Mouse (Mus musculus): ENCODE results near the gene Ttc38. TPM values are rescaled to one million over a fixed set of nuclear protein-coding genes. Genes with fewer than 3 reads are reported as not detected.

Gene Ttc38
- polyA plus RNA-seq, 1 experiment from 2014 or later, result 2.8 TPM

DNA sequence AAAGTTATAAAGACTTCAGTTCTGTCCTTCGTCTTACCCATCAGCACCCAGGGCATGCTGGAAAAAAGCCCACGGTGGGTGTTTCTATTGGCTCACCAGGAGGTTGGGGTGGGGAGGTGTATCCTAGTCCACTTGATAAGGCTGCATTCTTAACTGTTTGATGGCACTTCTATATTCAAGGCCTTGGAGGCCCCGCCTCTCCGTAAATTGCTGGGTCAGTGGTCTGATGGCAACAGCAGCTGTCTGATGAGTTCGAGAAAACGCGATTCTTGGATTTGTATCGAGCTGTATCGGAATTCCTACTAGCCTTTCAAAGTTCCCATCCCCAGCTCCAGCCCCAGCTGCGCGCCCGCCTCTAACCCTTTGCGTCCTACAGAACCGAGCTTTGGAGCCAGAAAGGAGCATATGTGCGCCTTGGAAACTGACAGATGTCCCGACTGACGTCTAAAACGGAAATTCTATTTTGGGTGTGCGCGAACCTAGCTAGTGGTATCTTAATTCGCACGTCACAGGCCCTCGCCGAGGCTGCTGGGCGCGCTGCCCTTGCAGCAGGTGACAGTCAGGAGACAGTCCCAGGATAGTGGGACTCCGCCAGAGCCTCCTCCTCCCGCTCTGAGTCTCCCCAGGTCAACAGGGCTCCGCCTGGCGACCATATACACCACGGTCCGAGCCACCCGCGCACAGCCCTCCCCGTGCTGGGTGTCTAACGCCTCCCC lies 21.1 kb upstream of the Ttc38 start:
- Histone ChIP-seq H3K36me3 (ENCODE audit: control insufficient read depth, insufficient read depth, low read length) (no peaks in the 10 kb centered on the region), H3K27ac (ENCODE audit: low read depth, low read length) (no peak overlapping the region; the same call in 1 of the 2 replicates), H3K27me3 (ENCODE audit: control insufficient read depth, insufficient read depth, low read length) (no peaks in the 10 kb centered on the region), H3K9me3 (ENCODE audit: control insufficient read depth, low read length) (no peaks in the 10 kb centered on the region), H3K9ac (ENCODE audit: low read length) (peak overlapping the region; percentile 81), H3K4me3 (ENCODE audit: low read depth, low read length) (peak overlapping the region; percentile 58), H3K4me1 (replicated peaks; ENCODE audit: control insufficient read depth, insufficient read depth, low read length) (peaks cover 6% of the 10 kb centered on the region; the same call in 1 of the 2 replicates), H3K4me2 (ENCODE audit: low read depth, low read length, severe bottlenecking) (peak overlapping the region; percentile 84)
- ATAC-seq (replicated peaks; ENCODE audit: low FRiP score), result peak; percentile 86
- no peak for DNase-seq (ENCODE audit: low spot score)
- 7% methylated on average over 36 of the region's 36 CpGs for WGBS

DNA sequence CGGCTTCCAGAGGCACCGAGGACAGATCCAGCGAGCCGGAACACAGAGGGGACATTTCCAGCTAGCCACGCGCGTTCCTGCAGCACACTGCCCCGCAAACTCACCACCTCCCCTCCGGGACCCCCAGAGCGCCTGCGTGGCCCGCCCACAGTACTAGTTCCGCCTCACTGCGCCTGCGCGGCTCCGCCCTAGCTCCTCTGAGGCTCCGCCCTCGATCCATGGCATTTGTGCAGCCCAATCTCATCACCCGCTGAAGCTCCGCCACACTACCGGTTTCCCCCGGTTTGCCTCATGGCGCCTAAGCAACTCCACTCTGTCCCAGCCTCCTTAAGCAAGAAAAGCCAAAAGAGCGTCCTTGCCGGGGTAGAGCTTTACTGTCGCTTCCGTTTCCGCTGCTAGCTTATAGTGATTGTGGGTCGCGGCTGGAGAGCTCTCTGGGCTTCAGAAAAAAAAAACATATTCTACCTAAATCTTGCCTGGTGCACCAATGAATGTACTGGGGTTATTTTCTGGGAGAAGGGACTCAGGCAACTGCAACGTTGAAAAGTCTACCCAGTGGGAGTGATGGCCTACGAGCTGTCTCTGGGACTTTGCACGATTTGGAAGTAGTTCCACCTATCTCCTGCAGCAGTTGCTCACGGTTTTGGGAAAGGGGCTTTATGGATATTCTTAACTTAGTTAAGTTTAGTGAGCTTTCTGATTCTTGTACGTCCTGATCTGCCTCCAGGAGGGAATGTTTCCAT lies 20.4 kb upstream of the Ttc38 start, which contains the start of gene Cdpf1:
TSS of gene Cdpf1 (minus strand) at position 163 of the 743 bp plus-strand sequence.
- peak within 1 kb of the TSS; percentile 58 for H3K4me3 ChIP-seq (ENCODE audit: low read depth, low read length)
- H3K9ac ChIP-seq (ENCODE audit: low read length), result peak within 1 kb of the TSS; percentile 81
- H3K9me3 ChIP-seq (ENCODE audit: control insufficient read depth, low read length), result no peaks in the 10 kb centered on the region
- peaks cover 6% of the 10 kb centered on the region; the same call in 1 of the 2 replicates for H3K4me1 ChIP-seq (replicated peaks; ENCODE audit: control insufficient read depth, insufficient read depth, low read length)
- H3K4me2 ChIP-seq (ENCODE audit: low read depth, low read length, severe bottlenecking), result peak within 1 kb of the TSS; percentile 84
- H3K27ac ChIP-seq (ENCODE audit: low read depth, low read length), result peak within 1 kb of the TSS; percentile 54
- ATAC-seq (replicated peaks; ENCODE audit: low FRiP score) (peak; percentile 95), DNase-seq (ENCODE audit: low spot score) (peak; percentile 98)
- no peaks in the 10 kb centered on the region for H3K27me3 ChIP-seq (ENCODE audit: control insufficient read depth, insufficient read depth, low read length)
- H3K36me3 ChIP-seq (ENCODE audit: control insufficient read depth, insufficient read depth, low read length), result no peaks in the 10 kb centered on the region
- WGBS, result 2% methylated on average over 36 of the region's 36 CpGs

DNA sequence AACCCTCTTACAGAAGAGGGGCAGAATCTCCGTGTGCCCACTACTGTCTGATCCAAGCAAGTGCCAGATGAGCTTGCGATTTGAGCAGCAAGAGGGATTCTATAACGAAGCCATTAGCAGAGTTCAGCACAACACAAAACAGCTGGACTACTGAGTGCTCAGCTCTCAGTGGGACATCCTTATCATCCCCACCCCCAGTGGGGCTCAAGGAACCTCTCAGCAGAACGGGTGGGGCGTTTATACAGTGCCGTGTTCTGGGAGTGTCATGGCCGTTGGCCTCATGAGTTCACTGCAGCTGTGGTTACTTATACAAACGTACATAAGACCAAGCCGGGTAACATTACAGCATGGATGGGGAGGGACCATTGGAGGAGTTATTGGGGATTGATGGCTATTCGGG lies 18.7 kb upstream of the Ttc38 start:
- no peaks in the 10 kb centered on the region for H3K36me3 ChIP-seq (ENCODE audit: control insufficient read depth, insufficient read depth, low read length)
- H3K9ac ChIP-seq (ENCODE audit: low read length), result no peak overlapping the region
- H3K4me1 ChIP-seq (replicated peaks; ENCODE audit: control insufficient read depth, insufficient read depth, low read length), result peaks cover 6% of the 10 kb centered on the region; the same call in 1 of the 2 replicates
- 80% methylated on average over 10 of the region's 10 CpGs for WGBS
- ATAC-seq (replicated peaks; ENCODE audit: low FRiP score) (no peak), DNase-seq (ENCODE audit: low spot score) (no peak)
- no peak overlapping the region for H3K27ac ChIP-seq (ENCODE audit: low read depth, low read length)
- no peaks in the 10 kb centered on the region for H3K9me3 ChIP-seq (ENCODE audit: control insufficient read depth, low read length)
- H3K4me2 ChIP-seq (ENCODE audit: low read depth, low read length, severe bottlenecking), result no peak overlapping the region
- H3K27me3 ChIP-seq (ENCODE audit: control insufficient read depth, insufficient read depth, low read length), result no peaks in the 10 kb centered on the region
- H3K4me3 ChIP-seq (ENCODE audit: low read depth, low read length), result no peak overlapping the region

DNA sequence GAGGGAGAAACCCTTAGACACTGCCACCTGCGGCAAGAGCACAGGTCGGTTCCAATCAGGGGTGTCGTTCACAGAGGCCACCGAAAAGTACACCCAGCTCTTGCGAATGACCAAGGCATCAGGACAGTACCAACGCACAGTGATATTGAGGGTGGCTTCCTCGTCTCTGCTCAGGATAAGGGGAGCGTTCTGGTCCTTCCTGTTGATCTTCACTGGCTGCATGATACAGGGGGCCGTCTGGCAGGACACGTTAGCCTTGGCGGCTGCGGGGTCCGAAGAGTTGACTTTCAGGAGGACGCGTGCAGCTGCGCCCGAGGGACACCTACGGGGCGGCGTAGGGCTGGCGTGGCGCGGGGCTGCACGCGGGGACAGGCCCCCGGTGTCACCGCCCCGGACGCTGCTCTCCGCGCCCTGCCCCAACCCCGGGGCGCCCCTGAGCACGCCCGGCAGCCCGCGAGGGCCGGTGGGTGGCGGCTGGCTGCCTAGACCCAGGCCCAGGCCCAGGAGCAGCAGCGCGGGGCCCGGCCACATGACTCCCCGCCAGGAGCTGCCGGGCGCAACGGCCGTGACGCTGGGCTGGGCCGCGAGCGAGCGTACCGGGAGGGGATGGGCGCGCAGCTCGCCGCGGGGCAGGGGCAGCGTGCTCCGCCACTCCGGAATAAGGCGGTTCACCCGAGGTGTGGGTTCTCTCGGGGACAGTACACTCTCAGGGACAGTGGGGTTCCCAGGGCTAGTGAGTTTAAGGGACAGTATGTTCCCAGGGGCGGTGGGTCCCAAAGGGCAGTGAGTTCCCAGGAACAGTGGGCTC lies 10.7 kb upstream of the Ttc38 start, which contains the start of gene Pkdrej:
TSS of gene Pkdrej (minus strand) at position 532 of the 808 bp plus-strand sequence.
- 2% methylated on average over 47 of the region's 65 CpGs for WGBS

DNA sequence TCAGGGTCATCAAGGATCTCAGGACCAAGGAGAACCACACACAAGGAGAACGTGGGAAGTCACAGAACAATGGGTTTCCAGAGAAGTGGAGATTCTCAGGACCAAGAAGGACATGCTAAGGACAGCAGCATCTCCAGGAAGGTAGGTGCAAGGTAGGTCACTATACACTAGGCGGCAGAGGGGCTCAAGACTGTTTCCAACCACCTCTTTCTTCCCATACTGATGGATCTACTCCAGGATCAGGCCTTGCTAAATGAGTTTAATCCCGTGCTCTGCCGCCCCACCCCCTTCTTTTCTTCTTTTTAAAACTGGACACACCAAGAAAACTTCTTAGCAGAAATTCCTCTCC lies 10.1 kb upstream of the Ttc38 start:
- Histone ChIP-seq H3K9me3 (ENCODE audit: control insufficient read depth, low read length) (no peaks in the 10 kb centered on the region), H3K4me1 (replicated peaks; ENCODE audit: control insufficient read depth, insufficient read depth, low read length) (peaks cover 5% of the 10 kb centered on the region; the same call in 1 of the 2 replicates), H3K4me3 (ENCODE audit: low read depth, low read length) (peak overlapping the region; percentile 44; the same call in 1 of the 2 replicates), H3K27ac (ENCODE audit: low read depth, low read length) (no peak overlapping the region), H3K4me2 (ENCODE audit: low read depth, low read length, severe bottlenecking) (peak overlapping the region; percentile 96), H3K9ac (ENCODE audit: low read length) (peak overlapping the region; percentile 63; the same call in 1 of the 2 replicates), H3K36me3 (ENCODE audit: control insufficient read depth, insufficient read depth, low read length) (no peaks in the 10 kb centered on the region), H3K27me3 (ENCODE audit: control insufficient read depth, insufficient read depth, low read length) (peaks cover 14% of the 10 kb centered on the region)
- DNase-seq (ENCODE audit: low spot score), result no peak
- ATAC-seq (replicated peaks; ENCODE audit: low FRiP score), result peak; percentile 36; the same call in 1 of the 2 replicates
- 13% methylated on average over 4 of the region's 4 CpGs for WGBS

More for the DNA sequence above, 10.7 kb upstream of the Ttc38 start, which contains the start of gene Pkdrej:
- H3K27ac ChIP-seq (ENCODE audit: low read depth, low read length), result no peak within 1 kb of the TSS
- peak within 1 kb of the TSS; percentile 96 for H3K4me2 ChIP-seq (ENCODE audit: low read depth, low read length, severe bottlenecking)
- H3K4me3 ChIP-seq (ENCODE audit: low read depth, low read length), result peak within 1 kb of the TSS; percentile 44
- H3K9me3 ChIP-seq (ENCODE audit: control insufficient read depth, low read length), result no peaks in the 10 kb centered on the region
- DNase-seq (ENCODE audit: low spot score) (peak; percentile 63), ATAC-seq (replicated peaks; ENCODE audit: low FRiP score) (peak; percentile 53)
- no peaks in the 10 kb centered on the region for H3K36me3 ChIP-seq (ENCODE audit: control insufficient read depth, insufficient read depth, low read length)
- peaks cover 5% of the 10 kb centered on the region; the same call in 1 of the 2 replicates for H3K4me1 ChIP-seq (replicated peaks; ENCODE audit: control insufficient read depth, insufficient read depth, low read length)
- H3K9ac ChIP-seq (ENCODE audit: low read length), result peak within 1 kb of the TSS; percentile 63
- H3K27me3 ChIP-seq (ENCODE audit: control insufficient read depth, insufficient read depth, low read length), result peaks cover 14% of the 10 kb centered on the region

DNA sequence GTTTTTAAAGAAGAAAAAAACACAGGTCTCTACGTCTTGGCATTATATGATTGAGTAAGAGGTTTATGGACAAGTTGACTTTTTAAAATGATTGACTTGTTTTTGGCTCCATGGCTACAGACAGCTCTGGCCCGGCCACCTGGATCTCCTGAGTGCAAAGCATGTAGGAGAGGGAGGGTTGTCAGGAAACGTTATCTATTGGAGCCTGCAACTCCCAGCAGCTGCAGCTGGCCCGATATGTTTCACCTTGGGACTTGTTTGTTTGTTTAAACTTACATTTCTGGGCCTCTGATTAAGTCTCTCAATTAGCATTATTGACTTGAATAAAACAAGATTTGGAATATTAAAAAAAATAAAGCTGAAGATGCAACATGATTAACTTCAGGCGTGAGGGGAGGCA lies 5.4 kb upstream of the Ttc38 start:
- H3K27me3 ChIP-seq (ENCODE audit: control insufficient read depth, insufficient read depth, low read length), result peaks cover 3% of the 10 kb centered on the region; the same call in 1 of the 2 replicates
- H3K27ac ChIP-seq (ENCODE audit: low read depth, low read length), result no peak overlapping the region
- no peaks in the 10 kb centered on the region for H3K9me3 ChIP-seq (ENCODE audit: control insufficient read depth, low read length)
- H3K4me2 ChIP-seq (ENCODE audit: low read depth, low read length, severe bottlenecking), result no peak overlapping the region
- ATAC-seq (replicated peaks; ENCODE audit: low FRiP score) (no peak), DNase-seq (ENCODE audit: low spot score) (no peak)
- H3K36me3 ChIP-seq (ENCODE audit: control insufficient read depth, insufficient read depth, low read length), result no peaks in the 10 kb centered on the region
- no peak overlapping the region for H3K9ac ChIP-seq (ENCODE audit: low read length)
- 0 out of 2 replicates have a peak, but pooled peaks cover under 1% of the 10 kb centered on the region for H3K4me1 ChIP-seq (replicated peaks; ENCODE audit: control insufficient read depth, insufficient read depth, low read length)
- WGBS, result 85% methylated on average over 5 of the region's 5 CpGs
- no peak overlapping the region for H3K4me3 ChIP-seq (ENCODE audit: low read depth, low read length)

DNA sequence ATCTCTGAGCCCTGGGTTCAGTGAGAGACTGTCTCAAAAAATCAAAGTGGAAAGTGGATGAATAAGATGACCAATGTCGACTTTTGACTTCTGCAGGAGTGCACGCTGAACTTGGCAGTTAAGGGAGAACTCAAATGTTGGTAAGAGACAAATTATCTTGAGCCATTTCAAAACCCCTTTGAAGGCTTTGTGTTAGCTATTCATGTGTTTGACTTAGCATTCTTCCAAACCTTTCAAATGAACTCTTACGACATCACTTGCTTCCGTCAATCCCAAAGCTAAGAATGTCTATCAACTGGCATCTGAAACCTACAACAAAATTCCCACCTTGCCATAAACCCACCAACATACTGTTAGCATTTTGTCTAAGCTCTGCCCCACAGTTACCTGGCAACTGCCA lies 4.0 kb upstream of the Ttc38 start:
- no peak overlapping the region for H3K4me3 ChIP-seq (ENCODE audit: low read depth, low read length)
- H3K36me3 ChIP-seq (ENCODE audit: control insufficient read depth, insufficient read depth, low read length), result no peaks in the 10 kb centered on the region
- no peak overlapping the region for H3K4me2 ChIP-seq (ENCODE audit: low read depth, low read length, severe bottlenecking)
- no peak overlapping the region for H3K27ac ChIP-seq (ENCODE audit: low read depth, low read length)
- no peaks in the 10 kb centered on the region for H3K4me1 ChIP-seq (replicated peaks; ENCODE audit: control insufficient read depth, insufficient read depth, low read length)
- no peaks in the 10 kb centered on the region for H3K9me3 ChIP-seq (ENCODE audit: control insufficient read depth, low read length)
- H3K9ac ChIP-seq (ENCODE audit: low read length), result no peak overlapping the region
- no peaks in the 10 kb centered on the region for H3K27me3 ChIP-seq (ENCODE audit: control insufficient read depth, insufficient read depth, low read length)
- no peak for ATAC-seq (replicated peaks; ENCODE audit: low FRiP score)
- DNase-seq (ENCODE audit: low spot score), result no peak
- 90% methylated on average over 4 of the region's 4 CpGs for WGBS

DNA sequence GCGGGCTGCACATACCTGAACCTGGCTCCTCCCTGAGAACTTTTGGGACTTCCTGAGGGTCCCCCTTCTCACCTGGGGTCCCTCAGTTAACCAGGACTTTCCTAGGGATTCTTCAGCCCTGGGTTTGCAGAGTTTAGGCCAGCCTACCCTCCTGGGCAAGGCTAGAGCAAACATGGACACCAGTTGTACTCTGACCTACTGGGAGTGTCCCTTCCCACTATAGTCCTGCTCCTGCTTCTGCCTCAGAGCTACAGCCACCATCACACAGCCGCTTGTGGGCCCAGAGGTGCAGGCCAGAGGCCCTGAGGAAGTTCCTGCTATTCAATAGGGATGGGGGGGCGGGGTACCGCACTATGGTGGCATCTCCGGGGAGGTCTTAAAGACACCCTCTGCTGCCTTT lies 2.6 kb upstream of the Ttc38 start:
- ATAC-seq (replicated peaks; ENCODE audit: low FRiP score) (no peak), DNase-seq (ENCODE audit: low spot score) (no peak)
- H3K27me3 ChIP-seq (ENCODE audit: control insufficient read depth, insufficient read depth, low read length), result no peaks in the 10 kb centered on the region
- no peaks in the 10 kb centered on the region for H3K36me3 ChIP-seq (ENCODE audit: control insufficient read depth, insufficient read depth, low read length)
- H3K9ac ChIP-seq (ENCODE audit: low read length), result no peak overlapping the region
- no peaks in the 10 kb centered on the region for H3K4me1 ChIP-seq (replicated peaks; ENCODE audit: control insufficient read depth, insufficient read depth, low read length)
- WGBS, result 59% methylated on average over 5 of the region's 5 CpGs
- H3K4me3 ChIP-seq (ENCODE audit: low read depth, low read length), result no peak overlapping the region
- no peaks in the 10 kb centered on the region for H3K9me3 ChIP-seq (ENCODE audit: control insufficient read depth, low read length)
- no peak overlapping the region for H3K27ac ChIP-seq (ENCODE audit: low read depth, low read length)
- H3K4me2 ChIP-seq (ENCODE audit: low read depth, low read length, severe bottlenecking), result no peak overlapping the region

Measured in forebrain, embryonic 11.5 days (tissue).